Mouse (Mus musculus): ENCODE measurements around the gene Wsb2.

GRCm38 (mm10) chr5:117318741-117319629, 38.1 kb upstream of the Wsb2 start, which contains the start of gene Vsig10:
- TF ChIP-seq CTCF (IDR thresholded peaks at IDR 0.05; ENCODE audit: borderline replicate concordance, control insufficient read depth, extremely low read depth, insufficient read depth, low read length, poor library complexity) (no peak), POLR2A (IDR thresholded peaks at IDR 0.05; ENCODE audit: control insufficient read depth, extremely low read depth, insufficient read depth, low read length, poor library complexity) (no peak)

Measured in thymus, adult 2 months (tissue).